Mouse (Mus musculus): ENCODE data around the gene C730034F03Rik. TPM values are rescaled to one million over a fixed set of nuclear protein-coding genes. Genes with fewer than 3 reads are reported as not detected.

The C730034F03Rik gene
- polyA plus RNA-seq, 1 experiment from 2014 or later, result 2.2 TPM

GRCm38 (mm10) chr15:89442486-89443070 is 13.2 kb downstream of the C730034F03Rik start:
- Histone ChIP-seq H3K9ac (ENCODE audit: low read length) (no peak overlapping the region), H3K4me3 (ENCODE audit: low read depth, low read length) (no peak overlapping the region), H3K27me3 (replicated peaks; ENCODE audit: control insufficient read depth, insufficient read depth, low read length) (no peaks in the 10 kb centered on the region), H3K4me2 (ENCODE audit: low read length) (no peak overlapping the region), H3K36me3 (ENCODE audit: control insufficient read depth, insufficient read depth, low read length) (no peaks in the 10 kb centered on the region), H3K4me1 (replicated peaks; ENCODE audit: control insufficient read depth, insufficient read depth, low read length) (no peaks in the 10 kb centered on the region), H3K27ac (ENCODE audit: low read depth) (no peak overlapping the region), H3K9me3 (ENCODE audit: control insufficient read depth, low read length) (no peaks in the 10 kb centered on the region)
- 37% methylated on average over 8 of the region's 8 CpGs for WGBS
- ATAC-seq (replicated peaks; ENCODE audit: low FRiP score, low TSS enrichment, low read depth), result no peak
- DNase-seq (ENCODE audit: low spot score), result no peak

GRCm38 (mm10) chr15:89452906-89453864 is 23.8 kb downstream of the C730034F03Rik start:
- H3K4me1 ChIP-seq (replicated peaks; ENCODE audit: control insufficient read depth, insufficient read depth, low read length), result 0 out of 2 replicates have a peak, but pooled peaks cover 3% of the 10 kb centered on the region

GRCm38 (mm10) chr15:89453865-89454478 is 24.6 kb downstream of the C730034F03Rik start, which contains the start of gene Mapk8ip2:
Mapk8ip2 (plus strand) TSS chr15:89453913.
- ATAC-seq (replicated peaks; ENCODE audit: low FRiP score, low TSS enrichment, low read depth), result peak; percentile 57
- Histone ChIP-seq H3K9me3 (ENCODE audit: control insufficient read depth, low read length) (no peaks in the 10 kb centered on the region), H3K4me3 (ENCODE audit: low read depth, low read length) (peak within 1 kb of the TSS; percentile 38), H3K9ac (ENCODE audit: low read length) (no peak within 1 kb of the TSS), H3K4me1 (replicated peaks; ENCODE audit: control insufficient read depth, insufficient read depth, low read length) (0 out of 2 replicates have a peak, but pooled peaks cover 3% of the 10 kb centered on the region), H3K27me3 (replicated peaks; ENCODE audit: control insufficient read depth, insufficient read depth, low read length) (peaks cover 13% of the 10 kb centered on the region), H3K27ac (ENCODE audit: low read depth) (no peak within 1 kb of the TSS), H3K36me3 (ENCODE audit: control insufficient read depth, insufficient read depth, low read length) (no peaks in the 10 kb centered on the region), H3K4me2 (ENCODE audit: low read length) (peak within 1 kb of the TSS; percentile 66)
- DNase-seq (ENCODE audit: low spot score), result no peak
- under 1% methylated on average over 52 of the region's 53 CpGs for WGBS

More at GRCm38 (mm10) chr15:89452906-89453864, 23.8 kb downstream of the C730034F03Rik start:
- H3K9me3 ChIP-seq (ENCODE audit: control insufficient read depth, low read length), result no peaks in the 10 kb centered on the region
- peak; percentile 95 for DNase-seq (ENCODE audit: low spot score)
- H3K27ac ChIP-seq (ENCODE audit: low read depth), result no peak overlapping the region
- peaks cover 13% of the 10 kb centered on the region for H3K27me3 ChIP-seq (replicated peaks; ENCODE audit: control insufficient read depth, insufficient read depth, low read length)
- ATAC-seq (replicated peaks; ENCODE audit: low FRiP score, low TSS enrichment, low read depth), result peak; percentile 70
- WGBS, result 5% methylated on average over 24 of the region's 24 CpGs
- peak overlapping the region; percentile 66 for H3K4me2 ChIP-seq (ENCODE audit: low read length)
- H3K4me3 ChIP-seq (ENCODE audit: low read depth, low read length), result peak overlapping the region; percentile 38
- H3K9ac ChIP-seq (ENCODE audit: low read length), result no peak overlapping the region
- no peaks in the 10 kb centered on the region for H3K36me3 ChIP-seq (ENCODE audit: control insufficient read depth, insufficient read depth, low read length)

GRCm38 (mm10) chr15:89454857-89455256 is 25.5 kb downstream of the C730034F03Rik start:
- no peak for ATAC-seq (replicated peaks; ENCODE audit: low FRiP score, low TSS enrichment, low read depth)
- Histone ChIP-seq H3K36me3 (ENCODE audit: control insufficient read depth, insufficient read depth, low read length) (no peaks in the 10 kb centered on the region), H3K27me3 (replicated peaks; ENCODE audit: control insufficient read depth, insufficient read depth, low read length) (peaks cover 13% of the 10 kb centered on the region), H3K27ac (ENCODE audit: low read depth) (no peak overlapping the region), H3K9me3 (ENCODE audit: control insufficient read depth, low read length) (no peaks in the 10 kb centered on the region), H3K4me1 (replicated peaks; ENCODE audit: control insufficient read depth, insufficient read depth, low read length) (0 out of 2 replicates have a peak, but pooled peaks cover 3% of the 10 kb centered on the region), H3K4me2 (ENCODE audit: low read length) (peak overlapping the region; percentile 66), H3K4me3 (ENCODE audit: low read depth, low read length) (no peak overlapping the region), H3K9ac (ENCODE audit: low read length) (no peak overlapping the region)
- 22% methylated on average over 5 of the region's 6 CpGs for WGBS
- no peak for DNase-seq (ENCODE audit: low spot score)

- DNase-seq (ENCODE audit: low spot score) (no peak), ATAC-seq (replicated peaks; ENCODE audit: low FRiP score, low TSS enrichment, low read depth) (no peak)
- WGBS, result 74% methylated on average over 6 of the region's 6 CpGs
- Histone ChIP-seq H3K27me3 (replicated peaks; ENCODE audit: control insufficient read depth, insufficient read depth, low read length) (peaks cover 13% of the 10 kb centered on the region), H3K4me2 (ENCODE audit: low read length) (no peak overlapping the region), H3K9me3 (ENCODE audit: control insufficient read depth, low read length) (no peaks in the 10 kb centered on the region), H3K27ac (ENCODE audit: low read depth) (no peak overlapping the region), H3K36me3 (ENCODE audit: control insufficient read depth, insufficient read depth, low read length) (no peaks in the 10 kb centered on the region), H3K4me1 (replicated peaks; ENCODE audit: control insufficient read depth, insufficient read depth, low read length) (0 out of 2 replicates have a peak, but pooled peaks cover 3% of the 10 kb centered on the region), H3K4me3 (ENCODE audit: low read depth, low read length) (no peak overlapping the region), H3K9ac (ENCODE audit: low read length) (no peak overlapping the region)
Observed at GRCm38 (mm10) chr15:89455642-89456041, 26.3 kb downstream of the C730034F03Rik start.

- Histone ChIP-seq H3K27me3 (replicated peaks; ENCODE audit: control insufficient read depth, insufficient read depth, low read length) (peaks cover 10% of the 10 kb centered on the region), H3K4me3 (ENCODE audit: low read depth, low read length) (no peak overlapping the region), H3K4me2 (ENCODE audit: low read length) (no peak overlapping the region), H3K27ac (ENCODE audit: low read depth) (no peak overlapping the region), H3K36me3 (ENCODE audit: control insufficient read depth, insufficient read depth, low read length) (no peaks in the 10 kb centered on the region), H3K9me3 (ENCODE audit: control insufficient read depth, low read length) (no peaks in the 10 kb centered on the region), H3K4me1 (replicated peaks; ENCODE audit: control insufficient read depth, insufficient read depth, low read length) (0 out of 2 replicates have a peak, but pooled peaks cover 3% of the 10 kb centered on the region), H3K9ac (ENCODE audit: low read length) (no peak overlapping the region)
- 92% methylated on average over 15 of the region's 15 CpGs for WGBS
- DNase-seq (ENCODE audit: low spot score) (no peak), ATAC-seq (replicated peaks; ENCODE audit: low FRiP score, low TSS enrichment, low read depth) (no peak)
Observed at GRCm38 (mm10) chr15:89458942-89459341, 29.6 kb downstream of the C730034F03Rik start.

GRCm38 (mm10) chr15:89459821-89460220 is 30.4 kb downstream of the C730034F03Rik start:
- ATAC-seq (replicated peaks; ENCODE audit: low FRiP score, low TSS enrichment, low read depth), result no peak
- 0 out of 2 replicates have a peak, but pooled peaks cover 2% of the 10 kb centered on the region for H3K27me3 ChIP-seq (replicated peaks; ENCODE audit: control insufficient read depth, insufficient read depth, low read length)
- WGBS, result 83% methylated on average over 7 of the region's 7 CpGs

GRCm38 (mm10) chr15:89460298-89460697 is 30.9 kb downstream of the C730034F03Rik start:
- Histone ChIP-seq H3K9me3 (ENCODE audit: control insufficient read depth, low read length) (no peaks in the 10 kb centered on the region), H3K4me3 (ENCODE audit: low read depth, low read length) (no peak overlapping the region), H3K36me3 (ENCODE audit: control insufficient read depth, insufficient read depth, low read length) (no peaks in the 10 kb centered on the region), H3K27ac (ENCODE audit: low read depth) (no peak overlapping the region), H3K4me2 (ENCODE audit: low read length) (no peak overlapping the region), H3K27me3 (replicated peaks; ENCODE audit: control insufficient read depth, insufficient read depth, low read length) (0 out of 2 replicates have a peak, but pooled peaks cover 2% of the 10 kb centered on the region), H3K4me1 (replicated peaks; ENCODE audit: control insufficient read depth, insufficient read depth, low read length) (no peaks in the 10 kb centered on the region), H3K9ac (ENCODE audit: low read length) (no peak overlapping the region)
- WGBS, result 70% methylated on average over 10 of the region's 10 CpGs
- DNase-seq (ENCODE audit: low spot score) (no peak), ATAC-seq (replicated peaks; ENCODE audit: low FRiP score, low TSS enrichment, low read depth) (no peak)

More at GRCm38 (mm10) chr15:89459821-89460220, 30.4 kb downstream of the C730034F03Rik start:
- DNase-seq (ENCODE audit: low spot score), result no peak
- Histone ChIP-seq H3K4me2 (ENCODE audit: low read length) (no peak overlapping the region), H3K4me1 (replicated peaks; ENCODE audit: control insufficient read depth, insufficient read depth, low read length) (no peaks in the 10 kb centered on the region), H3K9me3 (ENCODE audit: control insufficient read depth, low read length) (no peaks in the 10 kb centered on the region), H3K27ac (ENCODE audit: low read depth) (no peak overlapping the region), H3K36me3 (ENCODE audit: control insufficient read depth, insufficient read depth, low read length) (no peaks in the 10 kb centered on the region), H3K9ac (ENCODE audit: low read length) (no peak overlapping the region), H3K4me3 (ENCODE audit: low read depth, low read length) (no peak overlapping the region)

All from intestine, embryonic 14.5 days (tissue).